Mouse (Mus musculus) spleen, embryonic (tissue): Measurements from ENCODE around the gene Mrps35.

ENCODE experiments used
- CTCF ChIA-PET: fragments of 350-600 bp; sonication (Branson Sonifier 250); formaldehyde crosslinking; loops from one replicate; lab custom pipeline; 2022; lab: Charles Lee

Gene Mrps35

DNA sequence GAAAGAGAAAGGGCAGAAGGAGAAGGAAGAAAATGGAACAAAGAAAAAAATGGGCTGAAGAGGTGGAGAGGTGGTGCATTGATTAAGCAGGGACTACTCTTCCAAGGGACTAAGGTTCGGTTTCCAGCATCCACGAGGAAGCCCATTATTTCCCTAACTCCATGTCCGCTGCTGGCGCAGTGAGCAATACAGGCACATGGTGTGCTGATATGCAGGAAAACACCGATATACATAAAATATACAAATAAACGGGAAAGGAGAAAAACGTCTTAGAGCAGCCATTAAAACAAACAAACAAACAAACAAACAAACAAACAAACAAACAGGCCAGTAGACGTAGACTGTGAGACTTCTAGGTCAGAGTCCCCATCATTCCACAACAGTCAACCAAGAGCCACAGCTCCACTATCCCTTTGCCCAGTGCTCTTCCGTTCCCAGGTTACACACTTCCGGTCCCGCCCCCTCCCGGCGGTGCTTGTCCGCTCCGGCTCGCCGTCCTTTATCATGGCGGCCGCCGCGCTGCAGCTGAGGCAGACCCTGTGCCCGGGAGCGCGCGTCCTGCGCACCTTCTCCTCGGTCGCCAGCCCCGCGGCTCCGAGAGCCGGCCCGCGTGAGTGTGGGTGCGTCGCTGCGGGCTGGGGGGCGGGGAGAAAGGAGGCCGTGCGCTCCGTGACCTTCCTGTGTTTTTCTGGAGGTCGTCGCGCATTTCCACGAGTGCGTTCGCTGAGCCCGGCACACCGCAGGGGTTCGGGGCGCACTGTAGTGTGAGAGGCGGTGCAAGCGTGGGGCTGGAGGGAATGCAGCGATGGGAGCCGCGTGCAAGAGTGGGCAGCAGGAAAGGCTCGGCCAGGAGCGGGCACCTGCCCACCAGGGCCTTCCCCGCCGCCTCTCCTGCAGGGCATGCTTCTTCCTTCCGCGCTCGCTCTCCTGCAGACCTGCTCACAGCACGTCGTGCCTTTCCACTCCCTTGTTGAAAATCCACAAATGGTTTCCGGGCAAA lies at the start of gene Mrps35:
Gene Mrps35 (plus strand): TSS at position 474 of the 1,000 bp plus-strand sequence.
- CTCF ChIA-PET = no interaction called here

DNA sequence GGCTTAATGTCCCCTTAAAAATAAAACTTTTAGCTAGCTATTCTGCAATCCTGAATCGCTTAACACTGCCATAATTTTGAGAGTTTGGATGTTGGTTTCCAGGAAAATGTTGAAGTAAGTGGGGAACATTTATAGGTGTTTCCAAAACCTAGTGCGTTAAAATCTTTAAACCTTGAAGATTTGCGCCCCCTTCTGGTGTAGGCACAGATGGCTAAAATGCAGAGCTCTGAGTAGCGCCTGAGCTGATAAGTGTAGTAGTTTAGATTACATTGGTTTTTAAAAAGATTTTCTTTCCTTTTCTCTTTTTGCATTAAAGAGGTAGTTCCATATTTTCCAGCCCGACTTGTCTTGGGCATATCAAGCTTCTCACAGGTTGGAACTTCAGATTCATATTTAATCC lies 48.3 kb upstream of the Mrps35 start:
- CTCF ChIA-PET = interaction anchor here (0.7 to 0.8 kb wide), 2 partner anchors 30 to 131 kb away, joined by 3 read pairs; no protein-coding TSS in a partner anchor

- CTCF ChIA-PET = no interaction called here
These were observed 47.2 kb upstream of the Mrps35 start for GRCm38 (mm10) chr6:146995391-146995790.

GRCm38 (mm10) chr6:146995878-146996277 lies 46.7 kb upstream of the Mrps35 start:
- CTCF ChIA-PET = no interaction called here

DNA sequence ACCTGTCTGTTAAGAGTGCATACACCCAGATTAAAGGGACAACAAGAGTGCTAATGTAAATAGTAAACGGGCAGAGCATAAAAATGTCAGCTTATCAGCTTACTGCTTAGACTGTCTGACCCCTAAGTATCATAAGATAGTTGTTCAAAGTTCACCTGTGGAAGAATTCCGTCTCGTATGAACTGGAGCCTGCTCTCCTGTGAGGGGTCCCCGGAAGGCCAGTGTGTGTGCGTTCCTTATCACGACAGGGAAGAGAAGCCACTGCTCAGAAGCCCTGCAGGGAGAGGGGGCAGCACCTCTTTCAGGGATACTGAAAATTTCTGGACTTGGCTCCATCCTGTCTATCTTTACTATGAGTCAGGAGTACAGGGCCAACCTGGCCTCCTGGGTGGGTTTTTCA lies 45.6 kb upstream of the Mrps35 start:
- CTCF ChIA-PET = no interaction called here

- CTCF ChIA-PET = interaction anchor here (0.7 kb wide), 1 partner anchor 142 kb away, joined by 3 read pairs; no protein-coding TSS in a partner anchor
These were observed 43.9 kb upstream of the Mrps35 start for GRCm38 (mm10) chr6:146998710-146999109.

GRCm38 (mm10) chr6:146999302-146999701 lies 43.3 kb upstream of the Mrps35 start:
- CTCF ChIA-PET = no interaction called here

DNA sequence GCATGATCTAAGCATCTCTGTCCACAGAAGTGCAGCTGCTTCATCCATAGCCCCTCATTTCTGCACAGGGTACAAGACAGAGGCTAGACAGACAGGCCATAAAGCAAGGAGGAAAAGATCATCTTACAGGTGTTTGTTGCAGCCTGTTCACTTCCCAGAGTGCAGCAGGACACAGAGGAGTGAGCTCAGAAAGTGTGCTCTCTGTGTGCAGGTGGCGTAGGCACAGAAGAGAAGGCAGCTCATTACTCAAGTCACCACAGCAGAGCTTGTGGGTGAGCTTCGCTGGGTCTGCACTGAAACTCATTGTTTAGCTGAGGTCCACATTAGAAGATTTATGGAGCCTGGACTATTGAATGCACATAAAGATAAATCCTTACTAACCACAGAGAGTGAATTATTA lies 42.8 kb upstream of the Mrps35 start:
- CTCF ChIA-PET = interaction anchor here (0.7 kb wide), 1 partner anchor 123 kb away, joined by 5 read pairs; no protein-coding TSS in a partner anchor

DNA sequence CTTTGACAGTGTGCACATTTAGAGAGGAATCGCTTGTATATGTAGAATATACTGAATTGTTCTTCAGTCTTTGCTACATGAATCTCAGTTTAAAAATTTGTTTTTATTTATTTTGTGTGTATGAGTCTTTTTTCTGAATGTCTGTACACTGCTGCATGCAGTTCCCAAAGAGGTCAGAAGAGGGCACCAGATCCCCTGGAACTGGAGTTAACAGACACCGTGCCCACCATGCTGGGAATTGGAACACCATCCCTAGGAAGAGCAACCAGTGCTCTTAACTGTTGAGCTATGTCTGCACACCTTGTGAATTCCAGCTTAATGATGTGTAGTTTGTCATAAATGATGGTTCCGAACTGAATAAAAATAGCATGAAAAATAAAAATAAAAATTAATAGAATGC lies 34.4 kb upstream of the Mrps35 start:
- CTCF ChIA-PET = no interaction called here

DNA sequence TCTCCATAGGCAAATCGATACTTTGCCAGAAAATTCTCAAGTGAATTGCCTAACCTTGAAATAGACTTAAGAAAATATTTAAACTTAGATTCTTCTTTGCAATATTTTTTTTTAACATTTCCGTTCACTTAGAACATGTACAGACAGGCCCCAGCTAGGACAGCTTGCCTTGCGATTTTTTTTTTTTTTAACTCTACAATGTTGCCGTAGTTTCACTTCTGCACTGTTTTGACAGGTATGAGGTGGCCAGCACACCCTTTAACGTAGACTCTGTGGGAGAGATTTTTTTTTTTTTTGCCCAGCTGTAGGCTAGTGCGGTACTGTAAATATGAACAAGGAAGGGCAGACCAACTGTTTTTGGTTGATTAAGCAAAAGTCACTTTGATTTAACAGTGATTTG lies 32.2 kb upstream of the Mrps35 start:
- CTCF ChIA-PET = no interaction called here

DNA sequence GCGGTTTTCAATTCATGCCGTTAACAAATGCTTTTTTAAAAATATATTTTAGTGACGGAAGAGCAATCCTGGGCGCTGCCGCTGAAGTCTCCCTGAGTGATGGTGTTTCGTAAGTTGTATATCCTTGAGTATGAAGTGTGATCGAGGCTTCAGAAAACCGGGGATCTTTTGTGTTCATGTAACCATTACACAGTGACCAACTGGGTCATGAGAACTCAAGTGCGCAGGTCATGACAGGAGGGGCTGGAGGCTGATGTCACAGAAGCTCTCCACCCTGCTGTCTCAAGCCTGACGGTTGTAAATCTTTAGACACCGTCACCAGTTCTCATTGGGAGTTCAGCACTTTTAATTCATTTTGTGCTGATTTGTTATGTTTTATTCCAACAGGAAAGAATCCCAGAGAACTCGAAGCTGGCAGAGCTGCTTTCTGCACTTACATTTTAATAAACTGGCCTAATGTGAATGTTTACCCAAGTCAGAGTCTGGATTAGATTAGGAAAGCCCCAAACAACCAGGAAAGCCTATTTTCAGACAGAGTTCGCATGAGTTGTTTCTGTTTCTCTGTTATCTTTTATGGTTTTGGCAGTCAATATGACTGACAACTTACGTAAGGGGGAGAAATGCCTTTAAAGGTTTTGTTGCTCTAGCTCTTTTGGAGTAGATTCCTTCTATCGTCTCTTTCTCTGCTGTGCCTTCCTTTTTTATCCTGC lies 31.6 kb upstream of the Mrps35 start:
- CTCF ChIA-PET = interaction anchor here (1.0 kb wide), 1 partner anchor 22 kb away, joined by 6 read pairs; no protein-coding TSS in a partner anchor

GRCm38 (mm10) chr6:147011555-147011954 lies 31.0 kb upstream of the Mrps35 start:
- CTCF ChIA-PET = interaction anchor here (1.0 kb wide), 1 partner anchor 22 kb away, joined by 6 read pairs; no protein-coding TSS in a partner anchor

DNA sequence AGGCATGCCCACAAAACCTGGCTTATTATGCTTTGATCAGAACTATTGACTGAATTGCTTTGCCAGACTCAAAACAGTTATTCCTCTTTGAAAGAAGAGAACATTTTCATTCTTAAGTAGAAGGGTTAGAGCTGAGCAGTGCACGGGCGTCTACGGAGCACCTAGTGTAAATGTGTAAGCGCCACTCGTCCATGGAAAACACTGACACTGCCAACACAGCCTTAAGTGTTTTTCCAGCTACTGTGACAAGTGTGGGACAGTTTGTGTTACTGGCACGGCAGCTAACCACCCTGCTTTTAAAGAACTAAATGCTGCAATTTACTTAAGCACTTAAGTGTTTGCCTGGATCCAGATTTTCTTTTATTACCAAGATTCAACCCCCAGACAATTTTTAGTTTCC lies 30.6 kb upstream of the Mrps35 start:
- CTCF ChIA-PET = no interaction called here

DNA sequence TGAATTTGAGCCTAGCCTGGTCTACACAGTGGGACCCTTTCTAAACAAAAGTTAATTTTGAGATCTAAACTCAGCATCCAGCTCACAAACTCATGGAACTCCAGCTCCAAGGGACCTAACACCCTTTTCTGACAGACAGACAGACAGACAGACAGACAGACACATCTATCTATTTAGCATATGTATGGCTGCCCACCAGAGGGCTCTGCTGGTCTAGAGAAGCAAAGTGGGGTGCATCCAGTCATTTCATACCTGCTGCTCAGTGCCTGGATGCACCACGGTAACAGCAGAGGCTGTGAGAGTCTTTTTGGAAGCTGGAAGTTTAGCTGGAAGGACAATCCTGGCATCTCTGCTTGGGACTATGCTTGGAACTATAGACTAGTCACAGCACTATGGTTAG lies 29.0 kb upstream of the Mrps35 start:
- CTCF ChIA-PET = interaction anchor here (0.6 kb wide), 1 partner anchor 74 kb away, joined by 4 read pairs; no protein-coding TSS in a partner anchor

GRCm38 (mm10) chr6:147017906-147018305 lies 24.7 kb upstream of the Mrps35 start:
- CTCF ChIA-PET = interaction anchor here (0.6 kb wide), 1 partner anchor 84 kb away, joined by 3 read pairs; no protein-coding TSS in a partner anchor

GRCm38 (mm10) chr6:147018364-147018763 lies 24.2 kb upstream of the Mrps35 start:
- CTCF ChIA-PET = interaction anchor here (0.6 kb wide), 1 partner anchor 84 kb away, joined by 3 read pairs; no protein-coding TSS in a partner anchor

DNA sequence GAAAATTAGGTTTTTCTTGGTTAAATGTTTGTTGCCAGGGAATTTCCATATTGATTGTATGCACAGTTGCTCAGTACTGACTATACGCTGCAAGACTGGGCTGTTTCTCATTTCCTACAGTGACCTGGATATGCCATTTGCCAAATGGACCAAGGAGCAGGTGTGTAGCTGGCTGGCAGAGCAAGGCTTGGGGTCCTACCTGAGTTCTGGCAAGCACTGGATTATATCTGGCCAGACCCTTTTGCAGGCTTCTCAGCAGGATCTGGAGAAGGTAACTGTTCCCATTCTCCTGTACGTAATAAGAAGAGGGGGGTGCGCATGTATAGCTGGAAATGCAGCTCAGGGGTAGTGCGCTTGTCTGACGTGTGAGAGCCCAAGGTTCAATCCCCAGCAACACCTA lies 21.4 kb upstream of the Mrps35 start:
- CTCF ChIA-PET = no interaction called here

DNA sequence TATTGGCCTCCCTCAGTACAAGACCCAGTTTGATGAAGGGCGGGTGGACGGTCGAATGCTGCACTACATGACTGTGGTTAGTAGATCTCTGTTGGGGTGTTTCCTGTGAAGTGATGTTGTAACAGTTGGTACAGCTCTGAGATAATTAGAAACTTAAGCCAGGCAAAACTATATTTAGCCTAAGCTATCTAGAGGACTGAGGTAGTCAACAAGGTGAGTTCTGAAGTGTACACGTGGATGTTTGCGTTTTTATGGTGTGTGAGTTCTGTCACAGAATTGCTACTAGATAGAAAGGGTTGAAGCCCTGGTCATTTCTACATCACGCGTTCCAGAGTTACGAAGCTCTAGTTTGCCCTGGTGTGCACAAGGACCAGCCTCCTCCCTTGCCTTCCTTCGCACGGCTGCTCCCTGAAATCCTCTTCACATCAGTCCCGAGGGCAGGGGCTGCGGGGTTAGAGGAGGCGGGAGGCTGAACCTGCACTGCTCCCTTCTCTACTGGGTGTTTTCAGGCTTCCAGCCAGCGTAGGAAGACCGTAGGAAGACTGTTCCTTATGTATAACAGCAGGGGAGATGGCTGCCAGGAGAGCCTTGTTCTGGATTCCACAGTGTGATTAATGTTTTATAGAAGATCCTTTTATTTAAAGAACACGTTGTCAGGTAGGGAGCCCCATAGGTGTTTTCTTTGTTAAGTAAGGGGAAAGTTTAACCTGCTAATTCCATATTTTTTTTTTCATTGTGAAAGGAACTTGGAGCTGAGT lies 20.0 kb upstream of the Mrps35 start:
- CTCF ChIA-PET = interaction anchor here (0.6 kb wide), 1 partner anchor 95 kb away, joined by 5 read pairs; no protein-coding TSS in a partner anchor

DNA sequence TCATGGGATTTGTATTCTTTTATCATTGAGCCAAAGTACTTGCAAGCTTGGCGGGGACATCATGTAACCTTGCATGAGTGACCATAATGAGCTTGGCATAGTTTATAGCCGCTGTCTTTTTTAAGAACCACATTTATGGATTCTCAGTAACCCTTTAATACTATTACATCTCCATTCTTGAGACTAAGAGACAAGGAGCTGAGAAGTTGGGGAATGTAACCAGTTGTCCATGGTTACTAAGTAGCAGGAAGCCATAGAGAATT lies 19.5 kb upstream of the Mrps35 start:
- CTCF ChIA-PET = no interaction called here

- CTCF ChIA-PET = no interaction called here
These were observed 19.0 kb upstream of the Mrps35 start for GRCm38 (mm10) chr6:147023568-147023967.

- CTCF ChIA-PET = interaction anchor here (0.6 kb wide), 1 partner anchor 30 kb away, joined by 3 read pairs; no protein-coding TSS in a partner anchor
These were observed 17.8 kb upstream of the Mrps35 start for GRCm38 (mm10) chr6:147024761-147025160.
